Mouse (Mus musculus): ENCODE results near the gene Jarid2.

- TF ChIP-seq MYOG (IDR thresholded peaks at IDR 0.05; ENCODE audit: control insufficient read depth in 1 of 3, insufficient read depth in 1 of 3, insufficient read length in 2 of 3, low read depth in 2 of 3) (no peak), POLR2A (IDR thresholded peaks at IDR 0.05; ENCODE audit: insufficient read length, low read depth) (no peak), USF1 (IDR thresholded peaks at IDR 0.05; ENCODE audit: low read depth) (no peak), MYOD1 (IDR thresholded peaks at IDR 0.05; ENCODE audit: control insufficient read depth in 1 of 3, insufficient read length in 2 of 3, low read depth in 2 of 3) (no peak), SRF (IDR thresholded peaks at IDR 0.05; ENCODE audit: control insufficient read depth, insufficient read length, low read depth) (no peak), MAX (IDR thresholded peaks at IDR 0.05; ENCODE audit: low read depth) (no peak), E2F4 (IDR thresholded peaks at IDR 0.05; ENCODE audit: insufficient read depth) (no peak), TCF3 (IDR thresholded peaks at IDR 0.05; ENCODE audit: insufficient read length, low read depth) (no peak), POLR2AphosphoS2 (IDR thresholded peaks at IDR 0.05; ENCODE audit: insufficient read length, low read depth) (no peak), TCF12 (IDR thresholded peaks at IDR 0.05; ENCODE audit: insufficient read depth, poor library complexity, severe bottlenecking) (no peak), CEBPB (IDR thresholded peaks at IDR 0.05; ENCODE audit: insufficient read depth, poor library complexity, severe bottlenecking) (no peak)
Observed at GRCm38 (mm10) chr13:44728145-44728880, 961 bp upstream of the Jarid2 start.
